Comparison of ENCODE assay signal across 8 mouse cellular contexts in the genomic region with DNA sequence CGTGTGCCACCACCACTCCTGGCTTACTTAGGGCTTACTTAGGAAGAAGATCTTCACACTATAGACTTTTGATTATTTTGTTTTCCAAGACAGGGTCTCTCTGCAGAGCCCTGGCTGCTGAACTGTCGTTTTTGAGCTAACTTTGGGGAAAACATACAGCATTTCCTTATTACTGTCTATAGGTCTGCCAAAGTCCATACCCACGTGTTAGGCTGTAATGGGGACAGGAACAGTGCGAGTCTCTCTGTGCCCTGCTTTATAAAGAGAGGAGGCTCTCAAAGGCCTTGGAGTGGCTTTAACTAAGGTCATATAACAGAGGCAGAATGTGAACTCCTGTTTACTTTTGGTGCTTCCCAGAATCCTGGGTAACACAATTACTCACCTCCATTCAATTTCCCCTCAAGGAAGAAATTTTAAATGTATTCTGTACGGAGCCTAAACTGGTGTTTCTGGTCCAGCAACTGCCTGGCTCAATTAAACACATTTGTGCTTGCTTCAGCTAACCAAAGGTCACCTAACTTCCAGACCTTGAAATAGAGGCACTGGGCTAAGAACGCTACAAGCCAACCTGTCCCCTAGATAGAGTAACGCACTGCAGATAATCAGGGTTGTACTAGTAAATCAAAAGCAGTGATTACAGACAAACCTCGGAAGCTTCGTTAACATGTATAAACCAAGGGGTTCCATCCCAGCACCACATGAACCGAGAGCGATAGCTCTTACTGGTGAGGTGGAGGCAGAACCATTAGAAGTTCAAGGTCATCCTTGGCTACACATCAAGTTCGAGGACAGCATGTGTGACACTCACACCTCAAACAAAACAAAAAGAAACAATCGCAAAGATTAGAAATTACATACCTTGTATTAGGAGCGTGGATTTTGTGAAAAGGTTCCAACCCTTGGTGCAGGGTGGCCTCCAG. TPM values are rescaled to one million over a fixed set of nuclear protein-coding genes. Genes with fewer than 3 reads are reported as not detected.
DNase-seq lines count a peak whose midpoint lies in the region; ATAC-seq and TF ChIP-seq lines count a peak whose summit lies in the region.

No protein-coding gene starts in this region.

- no peaks in the 10 kb centered on the region for H3K27me3 ChIP-seq in liver, adult 2 months (ENCODE audit: control insufficient read depth, insufficient read depth, low read length)
- H3K27me3 ChIP-seq in embryonic facial prominence, embryonic 10.5 days (replicated peaks; ENCODE audit: low read depth, poor library complexity, severe bottlenecking): no peaks in the 10 kb centered on the region
- no peaks in the 10 kb centered on the region for H3K27me3 ChIP-seq in intestine, postnatal 0 days (replicated peaks; ENCODE audit: control insufficient read depth, insufficient read depth, low read length)
- no peaks in the 10 kb centered on the region for H3K27me3 ChIP-seq in midbrain, embryonic 11.5 days (ENCODE audit: control insufficient read depth, insufficient read depth, low read length)

- WGBS in liver, adult 2 months: 11% methylated on average over 14 of the region's 14 CpGs
- 13% methylated on average over 14 of the region's 14 CpGs for WGBS in embryonic facial prominence, embryonic 10.5 days
- WGBS in intestine, postnatal 0 days: 8% methylated on average over 14 of the region's 14 CpGs
- 21% methylated on average over 14 of the region's 14 CpGs for WGBS in midbrain, embryonic 11.5 days

- peak overlapping the region; percentile 70 for H3K4me3 ChIP-seq in liver, adult 2 months (ENCODE audit: insufficient read depth, low read depth, low read length)
- peak overlapping the region; percentile 66 for H3K4me3 ChIP-seq in embryonic facial prominence, embryonic 10.5 days
- peak overlapping the region; percentile 51 for H3K4me3 ChIP-seq in intestine, postnatal 0 days (ENCODE audit: low read depth, low read length)
- peak overlapping the region; percentile 40 for H3K4me3 ChIP-seq in midbrain, embryonic 11.5 days (ENCODE audit: low read depth, low read length)

- H3K9ac ChIP-seq in liver, adult 2 months (ENCODE audit: low read depth, low read length): peak overlapping the region; percentile 85
- H3K9ac ChIP-seq in intestine, postnatal 0 days (ENCODE audit: low read depth, low read length): peak overlapping the region; percentile 18; the same call in 1 of the 2 replicates
- peak overlapping the region; percentile 58; the same call in 1 of the 2 replicates for H3K9ac ChIP-seq in midbrain, embryonic 11.5 days (ENCODE audit: low read length)

- H3K9me3 ChIP-seq in embryonic facial prominence, embryonic 10.5 days: no peaks in the 10 kb centered on the region
- H3K9me3 ChIP-seq in intestine, postnatal 0 days (ENCODE audit: control insufficient read depth): no peaks in the 10 kb centered on the region
- no peaks in the 10 kb centered on the region for H3K9me3 ChIP-seq in midbrain, embryonic 11.5 days (ENCODE audit: control insufficient read depth, low read length)

- TF ChIP-seq POLR2A in liver, adult 2 months (IDR thresholded peaks at IDR 0.05; ENCODE audit: extremely low read depth, insufficient read depth, low read length): no peak

- H3K4me1 ChIP-seq in liver, adult 2 months (ENCODE audit: control insufficient read depth, insufficient read depth, low read length): peaks cover 22% of the 10 kb centered on the region
- H3K4me1 ChIP-seq in embryonic facial prominence, embryonic 10.5 days: peaks cover 31% of the 10 kb centered on the region
- 0 out of 2 replicates have a peak, but pooled peaks cover 4% of the 10 kb centered on the region for H3K4me1 ChIP-seq in intestine, postnatal 0 days (replicated peaks; ENCODE audit: control insufficient read depth, insufficient read depth, low read length)
- H3K4me1 ChIP-seq in midbrain, embryonic 11.5 days (ENCODE audit: control insufficient read depth, insufficient read depth, low read length): peaks cover 8% of the 10 kb centered on the region; the same call in 1 of the 2 replicates

- peak overlapping the region; percentile 83 for H3K4me2 ChIP-seq in intestine, postnatal 0 days (replicated peaks; ENCODE audit: low read depth)
- peak overlapping the region; percentile 65 for H3K4me2 ChIP-seq in midbrain, embryonic 11.5 days

- H3K27ac ChIP-seq in liver, adult 2 months (replicated peaks; ENCODE audit: insufficient read depth, low read depth, low read length): peak overlapping the region; percentile 94
- H3K27ac ChIP-seq in embryonic facial prominence, embryonic 10.5 days (replicated peaks): peak overlapping the region; percentile 76
- H3K27ac ChIP-seq in intestine, postnatal 0 days (ENCODE audit: low read depth, low read length): peak overlapping the region; percentile 61
- no peak overlapping the region for H3K27ac ChIP-seq in midbrain, embryonic 11.5 days (ENCODE audit: low read depth, low read length)

- peaks cover 31% of the 10 kb centered on the region; the same call in 1 of the 2 replicates for H3K79me2 ChIP-seq in liver, adult 2 months (ENCODE audit: control insufficient read depth, insufficient read depth, low read length)

- peak; percentile 50 for ATAC-seq in intestine, postnatal 0 days
- ATAC-seq in midbrain, embryonic 11.5 days (ENCODE audit: low FRiP score): no peak; the same call in 1 of the 2 replicates
- ATAC-seq in monocyte, adult 5-6 weeks (replicated peaks; ENCODE audit: insufficient number of reproducible peaks, low FRiP score, low TSS enrichment, poor library complexity, severe bottlenecking): no peak
- ATAC-seq in granulocyte monocyte progenitor cell, adult 5-6 weeks (replicated peaks; ENCODE audit: poor library complexity, severe bottlenecking): no peak

- peak; percentile 87 for DNase-seq in liver, adult 2 months (ENCODE audit: extremely low read depth, low read depth, low spot score)
- DNase-seq in liver: no peak
- peak; percentile 17 for DNase-seq in embryonic facial prominence, embryonic 10.5 days (ENCODE audit: low spot score)
- DNase-seq in midbrain, embryonic 11.5 days (ENCODE audit: low spot score, missing footprints): peak; percentile 84
- no peak for DNase-seq in left cerebral cortex, adult 11 months (ENCODE audit: low spot score)

- no peak for TF ChIP-seq CTCF in liver, adult 2 months (IDR thresholded peaks at IDR 0.05; ENCODE audit: low read depth, low read length)
- no peak for TF ChIP-seq CTCF in intestine, postnatal 0 days (IDR thresholded peaks at IDR 0.05; ENCODE audit: low read depth)

- H3K36me3 ChIP-seq in liver, adult 2 months (ENCODE audit: control insufficient read depth, insufficient read depth, low read length): peaks cover 10% of the 10 kb centered on the region
- peaks cover 16% of the 10 kb centered on the region for H3K36me3 ChIP-seq in embryonic facial prominence, embryonic 10.5 days (replicated peaks)
- no peaks in the 10 kb centered on the region for H3K36me3 ChIP-seq in intestine, postnatal 0 days (ENCODE audit: control insufficient read depth, insufficient read depth)
- H3K36me3 ChIP-seq in midbrain, embryonic 11.5 days (ENCODE audit: control insufficient read depth, insufficient read depth, low read length): no peaks in the 10 kb centered on the region

RNA-seq across cellular contexts. Expression of a gene that starts 1.2 kb away (rescaled TPM):
- 162 and 214 TPM in 2 replicates for total RNA-seq in liver, adult 2 months (2014; rRNA removed)
- 239 and 306 TPM in 2 replicates for polyA plus RNA-seq in liver, adult 2 months (2012; rRNA removed)
- polyA plus RNA-seq in embryonic facial prominence, embryonic 10.5 days (2016; fragmentation: Nextera tagmentation; extraction: Ambion mirVana): 98.3 and 109 TPM in 2 replicates
- polyA plus RNA-seq in intestine, postnatal 0 days (2015; fragmentation: Nextera tagmentation; extraction: Ambion mirVana): 31.0 and 34.5 TPM in 2 replicates
- 46.2 and 51.7 TPM in 2 replicates for polyA plus RNA-seq in midbrain, embryonic 11.5 days (2014; fragmentation: Nextera tagmentation; extraction: Ambion mirVana)
- 0.58 to 7.1 TPM (median 3.8 TPM) in 3 replicates for total RNA-seq in monocyte, adult 5-6 weeks (2017)
- 49.9 and 84.1 TPM in 2 replicates for total RNA-seq in granulocyte monocyte progenitor cell, adult 5-6 weeks (2014; fragmentation: Nextera tagmentation)
- total RNA-seq in granulocyte monocyte progenitor cell, adult 5-6 weeks (2017): 135 and 162 TPM in 2 replicates

RNA-seq across cellular contexts. Expression of a gene that starts 20.1 kb away (rescaled TPM):
- total RNA-seq in liver, adult 2 months (2014; rRNA removed): 23.5 and 28.8 TPM in 2 replicates
- polyA plus RNA-seq in liver, adult 2 months (2012; rRNA removed): 15.0 and 15.5 TPM in 2 replicates
- 30.0 and 30.5 TPM in 2 replicates for polyA plus RNA-seq in embryonic facial prominence, embryonic 10.5 days (2016; fragmentation: Nextera tagmentation; extraction: Ambion mirVana)
- 78.5 and 79.6 TPM in 2 replicates for polyA plus RNA-seq in intestine, postnatal 0 days (2015; fragmentation: Nextera tagmentation; extraction: Ambion mirVana)
- 25.9 and 27.2 TPM in 2 replicates for polyA plus RNA-seq in midbrain, embryonic 11.5 days (2014; fragmentation: Nextera tagmentation; extraction: Ambion mirVana)
- total RNA-seq in monocyte, adult 5-6 weeks (2017): 13.4 to 21.7 TPM (median 18.0 TPM) in 3 replicates
- total RNA-seq in granulocyte monocyte progenitor cell, adult 5-6 weeks (2014; fragmentation: Nextera tagmentation): 11.2 and 14.8 TPM in 2 replicates
- 15.4 and 18.2 TPM in 2 replicates for total RNA-seq in granulocyte monocyte progenitor cell, adult 5-6 weeks (2017)

RNA-seq across cellular contexts. Expression of a gene that starts 33.0 kb away (rescaled TPM):
- total RNA-seq in liver, adult 2 months (2014; rRNA removed): 9.3 and 12.8 TPM in 2 replicates
- polyA plus RNA-seq in liver, adult 2 months (2012; rRNA removed): 6.2 and 7.7 TPM in 2 replicates
- polyA plus RNA-seq in embryonic facial prominence, embryonic 10.5 days (2016; fragmentation: Nextera tagmentation; extraction: Ambion mirVana): 8.8 and 9.0 TPM in 2 replicates
- polyA plus RNA-seq in intestine, postnatal 0 days (2015; fragmentation: Nextera tagmentation; extraction: Ambion mirVana): 4.0 and 4.4 TPM in 2 replicates
- 9.2 and 10.1 TPM in 2 replicates for polyA plus RNA-seq in midbrain, embryonic 11.5 days (2014; fragmentation: Nextera tagmentation; extraction: Ambion mirVana)
- 13.8 to 29.7 TPM (median 16.2 TPM) in 3 replicates for total RNA-seq in monocyte, adult 5-6 weeks (2017)
- 29.0 and 36.9 TPM in 2 replicates for total RNA-seq in granulocyte monocyte progenitor cell, adult 5-6 weeks (2014; fragmentation: Nextera tagmentation)
- total RNA-seq in granulocyte monocyte progenitor cell, adult 5-6 weeks (2017): 14.1 and 14.8 TPM in 2 replicates

RNA-seq across cellular contexts. Expression of a gene that starts 33.1 kb away (rescaled TPM):
- 3.3 and 3.4 TPM in 2 replicates for total RNA-seq in liver, adult 2 months (2014; rRNA removed)
- polyA plus RNA-seq in liver, adult 2 months (2012; rRNA removed): 3.4 and 3.8 TPM in 2 replicates
- 27.3 and 28.1 TPM in 2 replicates for polyA plus RNA-seq in embryonic facial prominence, embryonic 10.5 days (2016; fragmentation: Nextera tagmentation; extraction: Ambion mirVana)
- polyA plus RNA-seq in intestine, postnatal 0 days (2015; fragmentation: Nextera tagmentation; extraction: Ambion mirVana): 3.2 and 3.7 TPM in 2 replicates
- 16.0 and 17.4 TPM in 2 replicates for polyA plus RNA-seq in midbrain, embryonic 11.5 days (2014; fragmentation: Nextera tagmentation; extraction: Ambion mirVana)
- 13.7 to 17.6 TPM (median 15.4 TPM) in 3 replicates for total RNA-seq in monocyte, adult 5-6 weeks (2017)
- 17.7 and 25.5 TPM in 2 replicates for total RNA-seq in granulocyte monocyte progenitor cell, adult 5-6 weeks (2014; fragmentation: Nextera tagmentation)
- 23.8 and 28.9 TPM in 2 replicates for total RNA-seq in granulocyte monocyte progenitor cell, adult 5-6 weeks (2017)

Comparison
In these comparisons a context has a peak if more than half of its experiments do, and no peak if none do; other contexts are left out.
1. DNase-seq: peak in liver, adult 2 months (single experiment), embryonic facial prominence, embryonic 10.5 days (single experiment) and midbrain, embryonic 11.5 days (single experiment); none in liver (single experiment) and left cerebral cortex, adult 11 months (single experiment).
2. H3K9ac ChIP-seq: peak in every context shown above with its lines; median percentile 85 in liver, adult 2 months; 58 in midbrain, embryonic 11.5 days; 18 in intestine, postnatal 0 days.
3. Peak in every context shown above with its lines, with median percentiles within 50 percentile points of each other: H3K4me3 ChIP-seq.